Mouse (Mus musculus): ENCODE data around the gene Sbno2.

DNA sequence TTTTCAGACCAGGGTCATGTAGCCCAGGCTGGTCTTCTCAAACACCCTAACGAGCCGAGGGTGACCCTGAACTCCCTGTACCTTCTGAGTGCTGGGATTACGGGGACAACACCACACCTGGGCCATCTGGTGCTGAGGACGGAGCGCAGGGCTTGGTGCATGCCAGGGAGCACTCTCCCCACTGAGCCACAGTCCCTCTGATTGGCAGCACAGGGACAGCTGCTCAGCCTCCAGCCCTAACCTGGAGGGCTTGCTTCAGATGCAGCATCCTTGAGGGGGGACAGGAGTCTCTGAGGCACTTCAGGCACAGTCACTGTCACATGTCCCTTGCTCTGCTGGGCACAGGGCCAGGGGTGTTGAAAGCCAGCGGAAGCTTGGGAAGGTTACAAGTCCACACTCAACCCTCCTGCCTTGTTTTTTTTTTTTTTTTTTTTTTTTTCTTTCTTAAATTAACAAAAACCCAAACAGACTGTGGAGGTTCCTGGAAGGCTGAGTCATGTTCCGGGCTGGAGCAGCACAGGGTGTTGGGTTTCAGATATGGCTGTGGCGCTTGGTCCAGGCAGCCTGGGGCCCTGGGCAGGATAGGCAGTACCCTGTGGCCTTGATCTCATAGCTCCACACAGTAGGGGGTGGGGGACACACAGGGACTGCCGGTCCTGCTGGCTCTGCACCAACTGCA, 34.4 kb downstream of the Sbno2 start:
- no peak for TF ChIP-seq POLR2A (IDR thresholded peaks at IDR 0.05; ENCODE audit: low read depth, low read length)
- no peak for TF ChIP-seq CTCF (conservative IDR thresholded peaks at IDR 0.05; ENCODE audit: insufficient read depth, insufficient read length, low read depth, low read length)

All from kidney, adult 2 months (tissue).